Mouse (Mus musculus): Measurements from ENCODE around the gene Nudt3. TPM values are rescaled to one million over a fixed set of nuclear protein-coding genes. Genes with fewer than 3 reads are reported as not detected.

Gene Nudt3
- polyA plus RNA-seq, 1 experiment = 43.2 TPM

DNA sequence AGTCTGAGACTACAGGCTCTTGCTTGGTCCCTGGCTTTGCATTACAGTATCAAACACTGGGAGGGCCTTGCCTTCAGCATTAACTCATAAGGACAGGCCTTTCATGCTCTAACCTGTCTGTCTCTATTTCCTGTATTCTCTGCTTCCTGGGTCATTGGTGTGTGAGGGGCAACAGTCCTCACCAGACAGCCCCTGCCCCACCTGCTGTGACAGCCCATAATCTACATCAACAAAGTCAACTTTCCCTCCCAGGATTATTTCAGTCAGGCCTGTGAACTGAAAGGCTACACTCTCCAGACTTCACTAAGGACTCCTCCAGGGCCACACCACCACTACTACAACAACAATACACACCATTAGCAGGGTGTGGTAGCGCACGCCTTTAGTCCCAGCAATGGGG lies 20.3 kb downstream of the Nudt3 start:
- H3K27ac ChIP-seq (ENCODE audit: insufficient read depth, low read length) = no peak overlapping the region
- H3K27me3 ChIP-seq (ENCODE audit: control insufficient read depth, insufficient read depth, low read length) = no peaks in the 10 kb centered on the region
- H3K4me3 ChIP-seq (ENCODE audit: extremely low read depth, insufficient read depth, insufficient read length) = no peak overlapping the region
- H3K4me1 ChIP-seq (ENCODE audit: control insufficient read depth, insufficient read depth, insufficient read length) = peaks cover 14% of the 10 kb centered on the region; the same call in 1 of the 2 replicates
- no peaks in the 10 kb centered on the region for H3K36me3 ChIP-seq (ENCODE audit: control insufficient read depth, insufficient read depth, low read length)
- WGBS = 89% methylated on average over 2 of the region's 2 CpGs
- no peak for TF ChIP-seq CTCF (IDR thresholded peaks at IDR 0.05; ENCODE audit: extremely low read depth, insufficient read depth, insufficient read length, insufficient replicate concordance)
- no peak for TF ChIP-seq POLR2A (IDR thresholded peaks at IDR 0.05; ENCODE audit: low read depth, low read length)
- DNase-seq (ENCODE audit: low read depth in 1 of 2, low spot score in 2 of 2) = no peak

DNA sequence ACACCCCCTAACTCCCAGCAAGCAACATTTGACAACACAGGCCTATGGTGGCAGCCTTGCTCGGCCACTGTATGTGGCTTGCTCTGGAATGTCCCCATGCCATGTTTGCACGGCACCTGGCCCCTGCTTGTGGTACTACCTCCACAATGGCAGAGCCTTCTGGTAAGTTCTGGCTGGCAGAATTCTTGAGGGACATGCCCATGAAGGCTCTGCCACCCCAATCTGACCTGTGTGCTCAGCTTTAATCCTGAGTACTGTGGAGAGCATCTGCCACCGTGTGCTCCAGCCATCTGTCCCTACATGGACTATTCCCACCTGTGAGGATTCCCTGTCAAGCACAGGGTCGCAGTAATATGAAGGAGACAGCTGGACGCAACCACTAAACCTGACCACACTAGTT lies 22.4 kb downstream of the Nudt3 start:
- Histone ChIP-seq H3K4me3 (ENCODE audit: extremely low read depth, insufficient read depth, insufficient read length) (no peak overlapping the region), H3K4me1 (ENCODE audit: control insufficient read depth, insufficient read depth, insufficient read length) (peaks cover 15% of the 10 kb centered on the region; the same call in 1 of the 2 replicates), H3K27ac (ENCODE audit: insufficient read depth, low read length) (no peak overlapping the region), H3K27me3 (ENCODE audit: control insufficient read depth, insufficient read depth, low read length) (no peaks in the 10 kb centered on the region), H3K36me3 (ENCODE audit: control insufficient read depth, insufficient read depth, low read length) (peaks cover 5% of the 10 kb centered on the region; the same call in 1 of the 2 replicates)
- WGBS = 81% methylated on average over 5 of the region's 5 CpGs
- TF ChIP-seq CTCF (IDR thresholded peaks at IDR 0.05; ENCODE audit: extremely low read depth, insufficient read depth, insufficient read length, insufficient replicate concordance) (no peak), POLR2A (IDR thresholded peaks at IDR 0.05; ENCODE audit: low read depth, low read length) (no peak)
- no peak for DNase-seq (ENCODE audit: low read depth in 1 of 2, low spot score in 2 of 2)

DNA sequence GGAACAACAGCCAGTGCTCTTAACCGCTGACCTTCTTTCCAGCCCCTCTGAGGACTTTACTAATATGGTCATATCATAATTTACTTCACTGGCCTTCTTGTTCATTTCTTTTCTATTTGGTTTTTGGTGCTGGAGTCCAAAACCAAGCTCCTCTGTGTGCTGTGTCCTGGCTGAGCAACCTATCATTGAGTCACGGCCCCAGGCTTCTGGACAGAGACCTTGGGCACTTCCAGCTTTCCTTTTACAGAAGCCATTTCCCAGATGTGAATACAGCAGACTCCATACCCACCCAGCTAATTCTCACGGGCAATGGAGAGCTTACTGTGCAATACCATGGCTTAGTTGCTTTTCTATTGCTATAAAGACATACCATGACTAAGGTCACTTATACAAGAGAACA lies 23.0 kb downstream of the Nudt3 start:
- Histone ChIP-seq H3K4me3 (ENCODE audit: extremely low read depth, insufficient read depth, insufficient read length) (no peak overlapping the region), H3K4me1 (ENCODE audit: control insufficient read depth, insufficient read depth, insufficient read length) (peaks cover 15% of the 10 kb centered on the region; the same call in 1 of the 2 replicates), H3K27me3 (ENCODE audit: control insufficient read depth, insufficient read depth, low read length) (no peaks in the 10 kb centered on the region), H3K27ac (ENCODE audit: insufficient read depth, low read length) (no peak overlapping the region), H3K36me3 (ENCODE audit: control insufficient read depth, insufficient read depth, low read length) (peaks cover 7% of the 10 kb centered on the region; the same call in 1 of the 2 replicates)
- DNase-seq (ENCODE audit: low read depth in 1 of 2, low spot score in 2 of 2) = no peak
- no peak for TF ChIP-seq CTCF (IDR thresholded peaks at IDR 0.05; ENCODE audit: extremely low read depth, insufficient read depth, insufficient read length, insufficient replicate concordance)
- TF ChIP-seq POLR2A (IDR thresholded peaks at IDR 0.05; ENCODE audit: low read depth, low read length) = no peak
- 80% methylated on average over 3 of the region's 3 CpGs for WGBS

DNA sequence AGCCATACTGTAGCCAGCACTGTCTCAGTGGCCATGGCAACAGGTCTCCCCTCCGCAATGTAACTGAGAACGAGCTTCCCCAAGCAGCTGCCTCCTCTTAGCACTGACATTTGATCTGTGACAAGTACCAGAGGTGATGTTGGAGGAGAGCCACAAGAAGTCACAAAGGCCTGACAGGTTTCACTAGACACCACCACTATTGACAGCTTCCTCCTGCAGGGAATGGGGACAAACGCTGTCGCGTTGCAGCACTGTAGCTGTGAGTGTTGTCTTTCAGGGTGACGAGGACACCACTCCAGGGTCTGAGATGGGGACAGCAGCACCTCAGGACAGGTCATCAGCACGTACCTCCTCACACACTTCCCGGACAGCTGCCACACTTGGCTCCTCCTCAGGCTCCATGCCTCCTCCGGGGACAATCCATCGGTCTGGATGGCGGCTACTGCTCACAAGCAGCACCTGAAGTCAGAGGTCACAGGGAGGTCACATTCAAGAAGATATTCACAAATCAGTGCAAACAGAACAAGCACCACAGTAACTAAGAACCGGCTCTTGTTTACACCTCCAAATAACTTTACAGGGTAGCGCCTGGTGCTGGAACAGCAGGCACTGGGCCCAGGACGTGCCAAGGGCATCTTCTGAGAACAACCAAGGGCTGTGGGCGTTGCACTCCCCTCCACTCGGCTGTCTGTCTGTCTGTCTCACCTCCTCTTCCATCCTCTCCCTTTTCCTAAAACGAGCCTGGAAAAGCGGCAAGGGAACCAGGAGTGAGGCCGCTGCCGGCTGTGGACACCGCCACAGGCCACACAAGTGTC lies 26.7 kb downstream of the Nudt3 start:
- DNase-seq (ENCODE audit: low read depth in 1 of 2, low spot score in 2 of 2) = no peak
- no peaks in the 10 kb centered on the region for H3K27me3 ChIP-seq (ENCODE audit: control insufficient read depth, insufficient read depth, low read length)
- no peak for TF ChIP-seq CTCF (IDR thresholded peaks at IDR 0.05; ENCODE audit: extremely low read depth, insufficient read depth, insufficient read length, insufficient replicate concordance)
- TF ChIP-seq POLR2A (IDR thresholded peaks at IDR 0.05; ENCODE audit: low read depth, low read length) = no peak
- WGBS = 92% methylated on average over 21 of the region's 21 CpGs
- H3K36me3 ChIP-seq (ENCODE audit: control insufficient read depth, insufficient read depth, low read length) = peaks cover 14% of the 10 kb centered on the region
- H3K4me3 ChIP-seq (ENCODE audit: extremely low read depth, insufficient read depth, insufficient read length) = no peak overlapping the region
- H3K27ac ChIP-seq (ENCODE audit: insufficient read depth, low read length) = no peak overlapping the region
- H3K4me1 ChIP-seq (ENCODE audit: control insufficient read depth, insufficient read depth, insufficient read length) = peaks cover 7% of the 10 kb centered on the region; the same call in 1 of the 2 replicates

DNA sequence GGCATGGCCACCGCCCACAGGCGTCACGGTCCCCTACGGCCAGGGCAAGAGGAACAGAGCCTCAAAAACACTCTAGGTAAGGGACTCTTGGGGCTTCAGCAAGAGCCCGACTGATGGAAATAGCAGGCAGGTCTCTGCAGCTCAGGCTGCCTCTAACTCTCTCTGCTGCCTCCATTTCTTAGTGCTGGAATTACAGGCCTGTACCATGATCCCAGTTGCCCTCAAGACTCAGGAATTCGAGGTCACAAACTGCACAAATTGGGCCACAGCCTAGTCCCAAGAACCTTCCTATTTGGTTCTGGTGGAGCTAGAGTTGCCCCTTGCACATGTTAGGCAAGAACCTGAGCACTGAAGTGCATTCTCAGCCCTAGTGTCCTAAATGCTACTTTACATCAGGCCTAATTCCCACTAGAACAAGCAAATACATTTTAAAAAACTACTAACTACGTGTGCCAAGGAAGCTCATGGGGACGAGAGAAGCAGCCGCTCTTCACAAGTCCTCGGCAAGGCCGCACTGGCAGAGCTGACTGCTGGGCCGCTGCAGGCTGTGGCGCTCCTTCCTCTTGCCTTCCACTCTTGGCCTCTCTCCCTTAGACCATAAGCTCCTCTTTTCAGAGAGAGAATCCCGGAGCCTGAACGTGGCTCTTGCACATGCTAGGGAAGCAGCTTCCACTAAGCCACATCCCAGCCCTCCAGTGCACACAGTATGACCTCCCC lies 27.5 kb downstream of the Nudt3 start:
- TF ChIP-seq CTCF (IDR thresholded peaks at IDR 0.05; ENCODE audit: extremely low read depth, insufficient read depth, insufficient read length, insufficient replicate concordance) (no peak), POLR2A (IDR thresholded peaks at IDR 0.05; ENCODE audit: low read depth, low read length) (no peak)

GRCm38 (mm10) chr17:27592565-27592910 lies 30.8 kb downstream of the Nudt3 start:
- Histone ChIP-seq H3K27me3 (ENCODE audit: control insufficient read depth, insufficient read depth, low read length) (no peaks in the 10 kb centered on the region), H3K27ac (ENCODE audit: insufficient read depth, low read length) (no peak overlapping the region; the same call in 1 of the 2 replicates), H3K36me3 (ENCODE audit: control insufficient read depth, insufficient read depth, low read length) (peaks cover 14% of the 10 kb centered on the region), H3K4me3 (ENCODE audit: extremely low read depth, insufficient read depth, insufficient read length) (no peak overlapping the region), H3K4me1 (ENCODE audit: control insufficient read depth, insufficient read depth, insufficient read length) (peaks cover 12% of the 10 kb centered on the region; the same call in 1 of the 2 replicates)
- DNase-seq (ENCODE audit: low read depth in 1 of 2, low spot score in 2 of 2) = no peak
- TF ChIP-seq CTCF (IDR thresholded peaks at IDR 0.05; ENCODE audit: extremely low read depth, insufficient read depth, insufficient read length, insufficient replicate concordance) = no peak
- 79% methylated on average over 7 of the region's 7 CpGs for WGBS

More for the DNA sequence above, 27.5 kb downstream of the Nudt3 start:
- H3K27ac ChIP-seq (ENCODE audit: insufficient read depth, low read length) = no peak overlapping the region
- H3K4me3 ChIP-seq (ENCODE audit: extremely low read depth, insufficient read depth, insufficient read length) = no peak overlapping the region
- peaks cover 14% of the 10 kb centered on the region for H3K36me3 ChIP-seq (ENCODE audit: control insufficient read depth, insufficient read depth, low read length)
- 89% methylated on average over 15 of the region's 15 CpGs for WGBS
- H3K27me3 ChIP-seq (ENCODE audit: control insufficient read depth, insufficient read depth, low read length) = no peaks in the 10 kb centered on the region
- H3K4me1 ChIP-seq (ENCODE audit: control insufficient read depth, insufficient read depth, insufficient read length) = peaks cover 8% of the 10 kb centered on the region; the same call in 1 of the 2 replicates
- no peak for DNase-seq (ENCODE audit: low read depth in 1 of 2, low spot score in 2 of 2)
